Mouse (Mus musculus) ES-E14 (cell line): ENCODE measurements at regions not wholly inside any gene's neighbourhood (a gene's known extent, or its start where the extent isn't known, plus 50 kb on each side); places are given as distances from the start of the nearest gene placed in this dataset.

Source experiments
- CHD2 ChIP-seq: IDR thresholded peaks from 2 replicates; pipeline ENCODE4 v1.6.1; 2014; ENCODE audit warnings: mild to moderate bottlenecking, low read depth, low read length, inconsistent platforms
- HCFC1 ChIP-seq: IDR thresholded peaks from 2 replicates; pipeline ENCODE4 v1.6.1; 2012; ENCODE audit warnings: low read length, inconsistent platforms, borderline replicate concordance; ENCODE audit not compliant: insufficient read depth
- MAFK ChIP-seq: IDR thresholded peaks from 2 replicates; pipeline ENCODE4 v1.6.1; 2014; ENCODE audit warnings: mild to moderate bottlenecking, low read depth, low read length, inconsistent platforms; ENCODE audit not compliant: insufficient read depth
- ZC3H11A ChIP-seq: IDR thresholded peaks from 2 replicates; pipeline ENCODE4 v1.6.1; 2012; ENCODE audit warnings: low read depth, mild to moderate bottlenecking, inconsistent platforms, low read length, borderline replicate concordance
- ZNF384 ChIP-seq: IDR thresholded peaks from 2 replicates; pipeline ENCODE4 v1.6.1; 2012; ENCODE audit warnings: low read depth, low read length, inconsistent platforms

GRCm38 (mm10) chr8:28239411-28239810, 791.9 kb downstream of the Poteg start:
- TF ChIP-seq ZC3H11A (no peak), MAFK (no peak), HCFC1 (no peak), ZNF384 (no peak), CHD2 (no peak)
